Mouse (Mus musculus): ENCODE results near the gene Agpat4. TPM values are rescaled to one million over a fixed set of nuclear protein-coding genes. Genes with fewer than 3 reads are reported as not detected.

The Agpat4 gene
- polyA plus RNA-seq (2012; rRNA removed): 11.0 and 16.5 TPM in 2 replicates

GRCm38 (mm10) chr17:12118561-12118925, at the start of gene Agpat4:
Gene Agpat4, plus strand, starts transcription at chr17:12118704.
- DNase-seq (ENCODE audit: low spot score): peak; percentile 34

- DNase-seq (ENCODE audit: low spot score): no peak
Observed at GRCm38 (mm10) chr17:12076816-12077215, 41.7 kb upstream of the Agpat4 start.

- no peak for DNase-seq (ENCODE audit: low spot score)
Observed at GRCm38 (mm10) chr17:12080656-12081495, 37.6 kb upstream of the Agpat4 start.

GRCm38 (mm10) chr17:12082201-12082600, 36.3 kb upstream of the Agpat4 start:
- no peak for DNase-seq (ENCODE audit: low spot score)

- no peak for DNase-seq (ENCODE audit: low spot score)
Observed at GRCm38 (mm10) chr17:12090261-12090927, 28.1 kb upstream of the Agpat4 start.

- no peak for DNase-seq (ENCODE audit: low spot score)
Observed at GRCm38 (mm10) chr17:12092901-12093564, 25.5 kb upstream of the Agpat4 start.

- DNase-seq (ENCODE audit: low spot score): no peak
Observed at GRCm38 (mm10) chr17:12094016-12094415, 24.5 kb upstream of the Agpat4 start.

- DNase-seq (ENCODE audit: low spot score): peak; percentile 30
Observed at GRCm38 (mm10) chr17:12094827-12095590, 23.5 kb upstream of the Agpat4 start.

- DNase-seq (ENCODE audit: low spot score): no peak
Observed at GRCm38 (mm10) chr17:12099415-12099814, 19.1 kb upstream of the Agpat4 start.

GRCm38 (mm10) chr17:12102326-12102725, 16.2 kb upstream of the Agpat4 start:
- no peak for DNase-seq (ENCODE audit: low spot score)

- no peak for DNase-seq (ENCODE audit: low spot score)
Observed at GRCm38 (mm10) chr17:12103781-12104180, 14.7 kb upstream of the Agpat4 start.

- DNase-seq (ENCODE audit: low spot score): no peak
Observed at GRCm38 (mm10) chr17:12104245-12104644, 14.3 kb upstream of the Agpat4 start.

- DNase-seq (ENCODE audit: low spot score): no peak
Observed at GRCm38 (mm10) chr17:12104690-12105089, 13.8 kb upstream of the Agpat4 start.

- no peak for DNase-seq (ENCODE audit: low spot score)
Observed at GRCm38 (mm10) chr17:12106255-12106654, 12.2 kb upstream of the Agpat4 start.

- DNase-seq (ENCODE audit: low spot score): no peak
Observed at GRCm38 (mm10) chr17:12113626-12114025, 4.9 kb upstream of the Agpat4 start.

- no peak for DNase-seq (ENCODE audit: low spot score)
Observed at GRCm38 (mm10) chr17:12115086-12115485, 3.4 kb upstream of the Agpat4 start.

- DNase-seq (ENCODE audit: low spot score): no peak
Observed at GRCm38 (mm10) chr17:12118131-12118530, 373 bp upstream of the Agpat4 start.

- peak; percentile 39 for DNase-seq (ENCODE audit: low spot score)
Observed at GRCm38 (mm10) chr17:12118926-12119641, 580 bp downstream of the Agpat4 start.

- no peak for DNase-seq (ENCODE audit: low spot score)
Observed at GRCm38 (mm10) chr17:12119675-12120074, 1.2 kb downstream of the Agpat4 start.

GRCm38 (mm10) chr17:12120268-12120667, 1.8 kb downstream of the Agpat4 start:
- no peak for DNase-seq (ENCODE audit: low spot score)

GRCm38 (mm10) chr17:12121226-12121794, 2.8 kb downstream of the Agpat4 start:
- no peak for DNase-seq (ENCODE audit: low spot score)
